Mouse (Mus musculus) embryonic facial prominence, embryonic 12.5 days (tissue): ENCODE results near the gene Gm11034. TPM values are rescaled to one million over a fixed set of nuclear protein-coding genes. Genes with fewer than 3 reads are reported as not detected.

Experiments used
- polyA plus RNA-seq: library from polyadenylated mRNA; unstranded; fragments of >200 nt; fragmentation: Nextera tagmentation; extraction: Ambion mirVana; gene quantifications from 2 replicates; pipeline ENCODE4 v1.2.1, GENCODE M21; 2016

Gene Gm11034
- polyA plus RNA-seq, 1 experiment from 2014 or later = not detected

Other genes with a start within 250 kb of the Gm11034 start
- gene Cyp4f18, start 204.0 kb downstream of the Gm11034 start, polyA plus RNA-seq = 1.0 and 1.2 TPM in 2 replicates
- gene Olfr372, start 172.4 kb downstream of the Gm11034 start, polyA plus RNA-seq = not detected in 2 replicates
- not detected in 2 replicates for gene Olfr373, start 130.5 kb downstream of the Gm11034 start, polyA plus RNA-seq
- 0.03 and 0.08 TPM in 2 replicates for gene Olfr374, start 106.6 kb downstream of the Gm11034 start, polyA plus RNA-seq
- gene Tpm4, start 78.7 kb downstream of the Gm11034 start, polyA plus RNA-seq = 627 and 659 TPM in 2 replicates
- gene Rab8a, start 52.4 kb downstream of the Gm11034 start, polyA plus RNA-seq = 120 and 123 TPM in 2 replicates
- not detected in 2 replicates for gene Hsh2d, start 24.0 kb downstream of the Gm11034 start, polyA plus RNA-seq
- not detected in 2 replicates for gene Cib3, start 799 bp downstream of the Gm11034 start, polyA plus RNA-seq
- gene Fam32a, start 6.1 kb upstream of the Gm11034 start, polyA plus RNA-seq = 73.3 and 77.0 TPM in 2 replicates
- gene Ap1m1, start 26.4 kb upstream of the Gm11034 start, polyA plus RNA-seq = 135 TPM in 2 replicates
- gene Gm10282, start 91.6 kb upstream of the Gm11034 start, polyA plus RNA-seq = 24.1 and 29.1 TPM in 2 replicates
- gene Klf2, start 105.4 kb upstream of the Gm11034 start, polyA plus RNA-seq = 7.0 and 9.3 TPM in 2 replicates
- gene Eps15l1, start 207.8 kb upstream of the Gm11034 start, polyA plus RNA-seq = 69.0 and 71.8 TPM in 2 replicates
- 1.4 and 1.7 TPM in 2 replicates for gene Calr3, start 230.2 kb upstream of the Gm11034 start, polyA plus RNA-seq
- 18.7 and 19.0 TPM in 2 replicates for gene 1700030K09Rik, start 230.2 kb upstream of the Gm11034 start, polyA plus RNA-seq